Mouse (Mus musculus) NIH3T3 (cell line): ENCODE measurements at regions not wholly inside any gene's neighbourhood (a gene's known extent, or its start where the extent isn't known, plus 50 kb on each side); places are given as distances from the start of the nearest gene placed in this dataset.

ENCODE experiments used
- DNase-seq: peaks from one replicate; pipeline ENCODE4 v3.0.0-alpha.2; 2012; ENCODE audit warnings: low read depth

DNA sequence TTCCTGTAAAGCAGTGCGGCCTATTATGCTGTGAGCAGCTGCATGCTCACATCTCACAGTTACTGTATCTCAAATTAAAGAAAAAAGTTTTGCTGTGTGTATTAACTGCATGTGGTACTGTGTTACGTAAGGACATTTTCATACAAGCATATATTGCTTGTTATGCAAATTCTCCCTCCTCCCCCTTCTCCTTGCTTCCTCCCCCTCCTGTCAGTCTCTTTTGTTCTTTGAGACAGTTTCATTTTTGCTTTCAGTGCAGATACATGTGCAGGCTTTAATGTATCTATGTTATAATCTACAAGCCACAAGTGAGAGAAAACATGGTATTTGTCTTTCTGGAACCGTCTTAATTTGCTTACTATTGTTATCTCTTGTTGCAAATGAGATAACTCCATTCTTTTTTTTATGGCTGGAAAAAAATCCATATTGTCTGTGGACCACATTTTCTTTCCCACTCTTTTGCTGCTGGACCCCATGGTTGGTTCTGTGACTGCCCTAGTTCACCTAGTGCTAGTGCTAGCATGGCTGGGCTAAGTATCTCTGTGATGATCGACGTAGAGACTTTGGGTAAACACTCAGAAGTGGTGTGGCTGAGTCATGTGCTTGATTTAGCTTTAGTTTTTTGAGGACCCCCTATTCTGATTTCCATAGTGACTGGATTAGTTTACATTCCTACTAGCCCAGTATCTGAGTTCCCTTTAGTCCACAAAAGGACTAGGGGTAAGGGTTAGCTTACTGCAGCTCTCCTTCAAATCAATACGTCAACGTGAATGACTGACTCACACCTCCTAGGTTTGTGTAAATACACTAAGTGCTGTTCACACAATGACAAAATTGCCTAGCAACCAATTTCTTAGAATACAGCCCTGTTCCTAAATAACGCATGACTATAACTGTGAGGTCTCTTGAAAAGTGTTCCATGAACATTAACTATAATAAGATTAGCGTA lies 158.1 kb downstream of the Icos start:
- no peak for DNase-seq

- DNase-seq: no peak
Observed at GRCm38 (mm10) chr1:61137210-61137885, 159.6 kb downstream of the Icos start.

DNA sequence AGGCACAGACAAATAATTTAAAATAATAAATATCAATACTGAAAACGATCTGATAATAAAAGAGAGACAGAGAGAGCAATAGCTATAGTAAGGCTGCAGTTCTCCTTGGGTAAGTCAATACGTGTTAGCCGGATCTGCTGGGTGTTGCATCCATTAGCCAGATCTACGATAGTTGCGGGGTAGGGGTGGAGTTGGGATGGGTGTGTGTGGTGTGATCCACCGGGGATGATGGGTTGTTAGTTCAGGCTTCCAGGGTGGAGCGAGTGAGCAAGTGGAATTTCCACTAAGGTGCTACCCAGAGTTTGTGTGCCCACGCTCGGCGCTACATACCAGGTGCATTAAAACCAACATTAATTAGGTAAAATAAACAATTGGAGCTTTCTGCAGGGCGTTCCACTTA lies 160.2 kb downstream of the Icos start:
- no peak for DNase-seq

- DNase-seq: no peak
Observed at GRCm38 (mm10) chr1:61139291-61139983, 161.7 kb downstream of the Icos start.

DNA sequence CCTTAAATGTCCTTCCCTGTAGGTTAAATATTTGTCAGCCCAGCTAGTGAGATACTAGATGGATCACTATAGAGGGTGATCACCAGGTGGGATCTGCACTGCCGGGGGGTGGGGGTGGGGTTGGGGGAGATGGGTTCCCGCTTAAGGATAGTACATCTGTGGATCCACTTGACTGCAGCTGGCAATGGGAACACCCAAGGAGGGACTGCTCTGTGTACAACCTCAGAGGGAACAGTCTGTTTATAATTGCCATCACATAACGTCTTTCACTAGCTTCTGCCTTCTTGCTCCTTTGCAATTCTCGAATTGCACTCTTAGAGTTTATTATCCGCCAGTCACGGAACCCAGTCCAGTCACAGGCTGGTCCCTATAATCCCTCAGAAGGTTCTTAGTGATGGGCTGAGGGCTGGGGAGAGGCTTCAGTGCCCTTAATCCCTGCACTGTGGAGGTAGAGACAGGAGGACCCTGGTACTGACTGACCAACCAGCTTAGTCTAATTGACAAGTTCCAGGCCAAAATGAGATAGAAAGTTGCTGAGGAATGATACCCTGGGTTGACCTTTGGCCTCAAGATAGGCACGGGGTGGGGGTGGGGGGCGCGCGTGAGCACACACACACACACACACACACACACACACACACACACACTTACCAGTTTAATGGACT lies 162.4 kb downstream of the Icos start:
- DNase-seq: no peak

DNA sequence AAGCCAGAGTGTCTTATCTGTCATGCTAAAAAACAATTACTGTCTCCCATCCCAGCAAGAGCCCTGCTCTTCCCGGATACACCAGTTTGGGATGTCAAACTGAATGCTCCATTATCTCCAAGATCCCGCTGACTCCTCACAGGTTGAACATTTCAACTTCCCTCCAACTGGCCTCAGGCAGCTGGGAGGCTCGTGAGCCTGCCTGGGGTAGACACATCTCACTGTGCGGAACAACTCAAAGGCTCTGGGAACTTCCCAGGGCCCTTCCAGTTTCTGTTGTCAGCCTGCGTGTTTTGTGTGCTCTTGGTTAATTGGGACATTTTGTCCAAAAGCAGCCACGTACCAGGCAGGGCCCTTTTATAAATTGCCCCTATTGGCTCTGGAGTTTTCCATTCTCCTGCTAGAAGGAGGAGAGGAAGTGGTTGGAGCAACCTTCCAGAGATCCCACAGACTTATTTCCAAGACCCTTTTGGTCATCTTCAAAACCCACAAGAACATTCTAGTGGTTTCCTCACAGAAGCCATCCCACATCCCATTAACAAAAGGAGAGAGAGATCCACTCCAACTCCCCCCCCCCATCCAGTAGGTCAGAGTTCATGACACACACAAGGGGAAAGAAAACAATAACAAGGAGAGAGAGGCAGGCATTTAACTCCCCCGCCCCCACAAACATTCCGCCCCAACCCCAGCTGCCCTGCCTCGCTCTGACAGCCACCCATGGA lies 163.3 kb downstream of the Icos start:
- DNase-seq: no peak

- DNase-seq: peak; percentile 14
Observed at GRCm38 (mm10) chr1:61141592-61141930, 163.8 kb downstream of the Icos start.

- peak; percentile 80 for DNase-seq
Observed at GRCm38 (mm10) chr1:61141952-61142351, 164.2 kb downstream of the Icos start.

DNA sequence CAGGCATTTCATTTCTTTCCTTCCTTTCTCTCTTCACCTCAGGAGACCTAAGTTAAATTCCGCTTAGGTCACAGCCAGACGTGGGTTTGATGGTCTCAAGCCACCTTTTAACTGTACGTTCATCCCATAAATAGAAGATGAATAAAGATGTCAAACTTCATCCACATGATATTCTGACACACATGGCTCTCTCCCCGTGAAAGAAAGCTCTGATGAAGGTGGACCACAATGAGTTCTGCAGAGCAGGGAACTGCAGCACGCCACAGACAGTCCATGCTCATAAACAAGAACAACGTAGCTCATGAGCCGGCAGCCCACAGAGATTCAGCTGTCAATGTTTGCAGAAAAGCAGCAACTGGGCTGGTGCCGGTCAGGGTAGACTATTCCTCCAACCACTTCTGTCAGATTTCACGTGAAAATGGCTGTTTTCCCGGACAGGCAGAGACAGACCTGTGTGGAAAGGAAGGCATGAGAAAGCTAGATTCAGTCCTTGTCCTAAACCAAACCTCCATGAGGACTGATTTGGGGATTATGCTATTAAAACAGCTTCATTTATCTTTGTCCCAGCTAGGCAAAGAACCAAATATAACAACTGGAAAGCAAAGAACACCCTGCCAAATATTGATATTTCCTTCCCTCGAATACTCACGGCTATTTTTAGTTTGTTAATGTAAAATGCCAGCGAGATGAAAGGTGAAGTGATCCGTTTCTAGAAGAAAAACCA lies 165.5 kb downstream of the Icos start:
- no peak for DNase-seq

DNA sequence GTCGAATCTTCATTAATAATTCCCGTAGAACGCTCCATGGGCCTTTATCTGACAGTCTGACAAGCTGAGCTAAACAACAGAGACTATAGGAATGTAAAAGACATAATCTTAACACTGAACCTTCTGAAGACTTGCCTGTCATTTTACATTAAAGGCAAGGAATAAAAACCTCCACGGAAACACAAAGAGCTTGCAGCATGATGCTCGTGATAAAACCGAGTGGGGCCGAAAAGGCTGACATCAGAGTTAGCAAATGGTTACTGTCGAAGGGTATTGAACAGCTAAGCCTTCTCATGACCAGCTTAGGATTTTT lies 166.0 kb downstream of the Icos start:
- no peak for DNase-seq

DNA sequence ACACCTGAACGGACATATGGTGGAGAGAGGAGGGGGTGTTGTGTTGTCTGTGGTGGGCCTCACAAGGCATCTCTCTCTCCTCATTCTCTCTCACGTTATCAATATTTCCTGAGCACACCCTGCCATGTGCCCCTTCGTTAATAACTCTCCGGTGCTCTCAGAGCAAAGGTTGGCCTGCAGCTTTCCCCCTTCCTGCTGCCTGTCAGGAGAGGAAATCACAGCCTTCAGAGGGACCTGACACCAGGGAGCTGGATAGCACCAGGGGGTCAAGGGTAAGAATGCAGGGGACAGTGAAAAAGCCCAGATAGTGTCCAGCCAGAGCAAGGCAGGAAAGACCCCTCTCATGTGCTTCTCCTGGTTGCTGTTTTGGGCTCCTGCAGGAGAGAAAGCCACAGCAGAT lies 167.3 kb downstream of the Icos start:
- no peak for DNase-seq

GRCm38 (mm10) chr1:61145572-61145971 lies 167.8 kb downstream of the Icos start:
- DNase-seq: no peak

DNA sequence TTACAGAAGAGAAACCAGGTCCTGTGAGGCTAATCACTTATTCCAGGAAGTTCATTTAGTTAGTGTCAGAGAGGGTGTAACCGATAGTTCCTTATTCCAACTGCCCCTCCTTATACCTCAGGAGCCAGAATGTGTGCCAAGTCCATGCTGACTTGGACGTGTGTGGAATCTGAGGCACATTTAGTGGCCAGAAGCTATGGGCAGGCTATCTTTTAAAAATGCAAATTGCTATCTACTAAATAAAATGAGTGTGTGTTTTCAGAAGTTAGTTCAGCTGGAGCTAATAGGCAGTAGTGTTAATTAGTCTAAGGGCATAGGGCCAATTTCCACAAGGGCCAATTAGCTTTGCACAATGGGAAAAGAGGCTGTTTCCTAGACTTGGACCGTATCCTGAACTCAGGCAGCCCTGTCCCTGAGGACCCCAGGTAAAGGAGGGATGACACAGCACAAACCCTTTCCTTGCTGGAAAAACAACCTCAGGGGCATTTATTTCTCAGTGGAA lies 168.5 kb downstream of the Icos start:
- DNase-seq: no peak

GRCm38 (mm10) chr1:61151742-61152141 lies 174.0 kb downstream of the Icos start:
- DNase-seq: no peak

DNA sequence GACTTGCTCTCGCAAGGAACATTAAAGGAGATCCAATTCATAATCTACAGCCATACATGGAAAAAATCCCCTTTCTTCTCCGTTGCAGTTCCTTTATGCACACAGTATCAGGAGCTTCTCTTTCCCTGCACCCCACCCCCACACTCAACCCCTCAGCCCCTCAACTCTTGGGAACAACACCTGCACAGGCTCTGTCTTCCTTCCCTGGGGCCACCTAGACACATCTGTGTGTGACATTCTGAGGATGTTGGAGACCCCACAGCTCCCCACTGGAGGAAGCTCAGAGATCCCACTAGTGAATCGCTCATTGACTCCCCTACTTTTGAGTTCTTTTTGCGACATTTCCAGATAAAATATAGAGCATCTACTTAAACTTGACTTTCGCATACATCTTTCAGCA lies 174.4 kb downstream of the Icos start:
- no peak for DNase-seq

DNA sequence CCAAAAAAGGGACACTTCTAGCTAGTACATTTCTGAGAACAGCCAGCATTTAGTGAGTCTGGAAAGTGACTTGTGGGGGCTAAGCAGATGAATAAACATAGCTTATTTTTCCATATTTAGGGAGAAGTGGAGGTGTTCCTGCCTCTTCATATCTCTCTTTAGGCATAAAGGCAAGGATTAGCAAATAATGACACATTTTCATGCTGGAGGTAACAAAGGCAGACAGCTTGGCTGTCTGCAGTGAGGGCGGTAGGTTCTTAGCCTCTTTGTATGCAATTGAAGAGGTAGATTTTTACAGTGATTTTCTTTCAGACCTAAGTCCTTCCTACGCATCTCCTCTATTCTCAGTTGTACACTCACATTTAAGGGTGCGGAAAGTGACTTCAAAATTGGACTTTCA lies 176.5 kb downstream of the Icos start:
- DNase-seq: no peak

- no peak for DNase-seq
Observed at GRCm38 (mm10) chr1:61157271-61157670, 179.5 kb downstream of the Icos start.

- DNase-seq: no peak
Observed at GRCm38 (mm10) chr1:61160505-61160904, 182.8 kb downstream of the Icos start.

GRCm38 (mm10) chr1:61164271-61164670 lies 186.5 kb downstream of the Icos start:
- DNase-seq: no peak

DNA sequence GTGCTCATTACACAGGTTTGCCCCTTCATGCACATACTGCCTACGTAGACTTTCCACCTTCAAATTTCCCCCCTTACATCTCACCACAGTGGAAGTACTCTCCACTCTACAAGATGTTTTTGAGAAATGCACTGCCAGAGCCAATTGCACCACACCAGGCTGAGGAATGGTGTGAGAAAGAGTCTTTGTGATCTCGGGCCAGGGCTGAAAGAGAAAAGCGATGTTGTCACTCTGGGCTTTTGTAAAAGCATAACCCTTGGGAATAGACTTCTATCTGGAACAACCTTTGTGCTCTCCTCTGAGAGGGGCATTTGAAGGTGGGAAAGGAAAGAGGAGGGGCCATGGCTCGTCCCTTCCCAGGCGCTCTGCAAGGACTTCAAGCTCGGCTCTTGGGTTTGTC lies 194.2 kb downstream of the Icos start:
- no peak for DNase-seq

- no peak for DNase-seq
Observed at GRCm38 (mm10) chr1:61172946-61173345, 195.2 kb downstream of the Icos start.
